Mouse (Mus musculus): ENCODE data around the gene Slc7a5. TPM values are rescaled to one million over a fixed set of nuclear protein-coding genes. Genes with fewer than 3 reads are reported as not detected.

Slc7a5 gene
- polyA plus RNA-seq, 1 experiment from 2014 or later: 8.9 TPM

GRCm38 (mm10) chr8:121847987-121848386 is 59.5 kb downstream of the Slc7a5 start:
- Histone ChIP-seq H3K27me3 (ENCODE audit: control insufficient read depth, insufficient read depth, low read length) (no peaks in the 10 kb centered on the region), H3K4me1 (replicated peaks; ENCODE audit: control insufficient read depth, insufficient read depth) (no peaks in the 10 kb centered on the region), H3K9me3 (ENCODE audit: control insufficient read depth, low read length) (no peaks in the 10 kb centered on the region), H3K36me3 (ENCODE audit: control insufficient read depth, insufficient read depth, low read length) (no peaks in the 10 kb centered on the region), H3K4me3 (ENCODE audit: low read depth, low read length) (no peak overlapping the region), H3K27ac (replicated peaks) (no peak overlapping the region), H3K9ac (ENCODE audit: low read length) (no peak overlapping the region), H3K4me2 (replicated peaks; ENCODE audit: low read depth) (no peak overlapping the region)
- WGBS: 69% methylated on average over 6 of the region's 6 CpGs
- DNase-seq (ENCODE audit: low spot score) (no peak), ATAC-seq (ENCODE audit: low FRiP score, low TSS enrichment) (no peak)
- no peak for TF ChIP-seq EP300 (optimal IDR thresholded peaks at IDR 0.05)
- no peak for TF ChIP-seq CTCF (IDR thresholded peaks at IDR 0.05; ENCODE audit: low read depth)

GRCm38 (mm10) chr8:121847261-121847822 is 60.2 kb downstream of the Slc7a5 start:
- H3K9me3 ChIP-seq (ENCODE audit: control insufficient read depth, low read length): no peaks in the 10 kb centered on the region
- no peak overlapping the region for H3K4me2 ChIP-seq (replicated peaks; ENCODE audit: low read depth)
- H3K4me1 ChIP-seq (replicated peaks; ENCODE audit: control insufficient read depth, insufficient read depth): no peaks in the 10 kb centered on the region
- DNase-seq (ENCODE audit: low spot score): no peak
- H3K9ac ChIP-seq (ENCODE audit: low read length): no peak overlapping the region
- H3K27ac ChIP-seq (replicated peaks): no peak overlapping the region
- ATAC-seq (ENCODE audit: low FRiP score, low TSS enrichment): no peak
- H3K36me3 ChIP-seq (ENCODE audit: control insufficient read depth, insufficient read depth, low read length): no peaks in the 10 kb centered on the region
- TF ChIP-seq EP300 (optimal IDR thresholded peaks at IDR 0.05): no peak
- H3K27me3 ChIP-seq (ENCODE audit: control insufficient read depth, insufficient read depth, low read length): no peaks in the 10 kb centered on the region
- no peak overlapping the region for H3K4me3 ChIP-seq (ENCODE audit: low read depth, low read length)
- 69% methylated on average over 10 of the region's 10 CpGs for WGBS

- Histone ChIP-seq H3K9me3 (ENCODE audit: control insufficient read depth, low read length) (no peaks in the 10 kb centered on the region), H3K27me3 (ENCODE audit: control insufficient read depth, insufficient read depth, low read length) (no peaks in the 10 kb centered on the region), H3K4me3 (ENCODE audit: low read depth, low read length) (no peak overlapping the region), H3K36me3 (ENCODE audit: control insufficient read depth, insufficient read depth, low read length) (no peaks in the 10 kb centered on the region), H3K9ac (ENCODE audit: low read length) (no peak overlapping the region), H3K4me2 (replicated peaks; ENCODE audit: low read depth) (no peak overlapping the region), H3K27ac (replicated peaks) (no peak overlapping the region), H3K4me1 (replicated peaks; ENCODE audit: control insufficient read depth, insufficient read depth) (no peaks in the 10 kb centered on the region)
- DNase-seq (ENCODE audit: low spot score) (no peak), ATAC-seq (ENCODE audit: low FRiP score, low TSS enrichment) (no peak)
- TF ChIP-seq CTCF (IDR thresholded peaks at IDR 0.05; ENCODE audit: low read depth) (no peak), EP300 (optimal IDR thresholded peaks at IDR 0.05) (no peak)
Observed at GRCm38 (mm10) chr8:121846815-121847214, 60.7 kb downstream of the Slc7a5 start.

DNA sequence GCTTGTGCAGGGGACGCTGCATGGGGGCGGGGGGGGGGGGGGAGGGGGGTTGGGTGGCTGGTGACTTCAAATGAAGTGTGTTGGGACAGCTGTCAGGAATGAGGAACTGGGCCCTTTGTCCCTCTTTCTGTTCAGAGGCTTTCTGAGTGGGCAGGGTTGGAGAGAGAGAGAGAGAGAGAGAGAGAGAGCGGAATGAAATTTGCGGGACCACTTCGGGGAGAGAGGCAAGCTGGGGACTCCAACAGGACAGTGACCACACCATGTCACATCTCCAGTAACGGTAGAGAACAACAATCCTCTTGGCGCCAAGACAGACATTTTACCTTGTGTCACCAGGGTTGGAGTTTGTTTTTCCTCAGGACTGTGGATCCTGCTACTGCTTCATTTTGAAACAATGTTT is 62.7 kb downstream of the Slc7a5 start:
- no peak overlapping the region for H3K27ac ChIP-seq (replicated peaks)
- TF ChIP-seq CTCF (IDR thresholded peaks at IDR 0.05; ENCODE audit: low read depth) (no peak), EP300 (optimal IDR thresholded peaks at IDR 0.05) (no peak)
- H3K4me1 ChIP-seq (replicated peaks; ENCODE audit: control insufficient read depth, insufficient read depth): no peaks in the 10 kb centered on the region
- H3K27me3 ChIP-seq (ENCODE audit: control insufficient read depth, insufficient read depth, low read length): no peaks in the 10 kb centered on the region
- H3K9ac ChIP-seq (ENCODE audit: low read length): no peak overlapping the region
- 50% methylated on average over 7 of the region's 7 CpGs for WGBS
- no peaks in the 10 kb centered on the region for H3K9me3 ChIP-seq (ENCODE audit: control insufficient read depth, low read length)
- H3K4me2 ChIP-seq (replicated peaks; ENCODE audit: low read depth): no peak overlapping the region
- H3K4me3 ChIP-seq (ENCODE audit: low read depth, low read length): no peak overlapping the region
- no peak for DNase-seq (ENCODE audit: low spot score)
- H3K36me3 ChIP-seq (ENCODE audit: control insufficient read depth, insufficient read depth, low read length): no peaks in the 10 kb centered on the region
- no peak for ATAC-seq (ENCODE audit: low FRiP score, low TSS enrichment)

GRCm38 (mm10) chr8:121843184-121843733 is 64.2 kb downstream of the Slc7a5 start:
- H3K4me1 ChIP-seq (replicated peaks; ENCODE audit: control insufficient read depth, insufficient read depth): no peaks in the 10 kb centered on the region
- no peaks in the 10 kb centered on the region for H3K36me3 ChIP-seq (ENCODE audit: control insufficient read depth, insufficient read depth, low read length)
- no peak overlapping the region for H3K9ac ChIP-seq (ENCODE audit: low read length)
- no peaks in the 10 kb centered on the region for H3K27me3 ChIP-seq (ENCODE audit: control insufficient read depth, insufficient read depth, low read length)
- DNase-seq (ENCODE audit: low spot score) (no peak), ATAC-seq (ENCODE audit: low FRiP score, low TSS enrichment) (no peak)
- H3K4me3 ChIP-seq (ENCODE audit: low read depth, low read length): no peak overlapping the region
- no peaks in the 10 kb centered on the region for H3K9me3 ChIP-seq (ENCODE audit: control insufficient read depth, low read length)
- H3K27ac ChIP-seq (replicated peaks): no peak overlapping the region
- TF ChIP-seq CTCF (IDR thresholded peaks at IDR 0.05; ENCODE audit: low read depth): no peak
- no peak for TF ChIP-seq EP300 (optimal IDR thresholded peaks at IDR 0.05)
- no peak overlapping the region for H3K4me2 ChIP-seq (replicated peaks; ENCODE audit: low read depth)
- WGBS: 72% methylated on average over 3 of the region's 3 CpGs

- Histone ChIP-seq H3K4me3 (ENCODE audit: low read depth, low read length) (no peak overlapping the region), H3K9ac (ENCODE audit: low read length) (no peak overlapping the region), H3K4me1 (replicated peaks; ENCODE audit: control insufficient read depth, insufficient read depth) (no peaks in the 10 kb centered on the region), H3K9me3 (ENCODE audit: control insufficient read depth, low read length) (no peaks in the 10 kb centered on the region), H3K27ac (replicated peaks) (no peak overlapping the region), H3K27me3 (ENCODE audit: control insufficient read depth, insufficient read depth, low read length) (no peaks in the 10 kb centered on the region), H3K4me2 (replicated peaks; ENCODE audit: low read depth) (no peak overlapping the region), H3K36me3 (ENCODE audit: control insufficient read depth, insufficient read depth, low read length) (no peaks in the 10 kb centered on the region)
- ATAC-seq (ENCODE audit: low FRiP score, low TSS enrichment): no peak
- no peak for DNase-seq (ENCODE audit: low spot score)
- no peak for TF ChIP-seq EP300 (optimal IDR thresholded peaks at IDR 0.05)
- TF ChIP-seq CTCF (IDR thresholded peaks at IDR 0.05; ENCODE audit: low read depth): no peak
- 87% methylated on average over 8 of the region's 8 CpGs for WGBS
Observed at GRCm38 (mm10) chr8:121842064-121842955, 65.2 kb downstream of the Slc7a5 start.

All from stomach, postnatal 0 days (tissue).